Mouse (Mus musculus) frontal cortex, adult (tissue): ENCODE measurements at regions not wholly inside any gene's neighbourhood (a gene's known extent, or its start where the extent isn't known, plus 50 kb on each side); places are given as distances from the start of the nearest gene placed in this dataset.
A peak's percentile ranks its signal among the peaks of the same experiment; 100 is the strongest.

ENCODE experiments used
- ATAC-seq: cut with Nextera tagmentation; 2 replicates; pipeline ENCODE4 v1.9.2; 2017; ENCODE audit warnings: mild to moderate bottlenecking, moderate library complexity, mixed read lengths; ENCODE audit not compliant: low TSS enrichment

GRCm38 (mm10) chr12:59834809-59835208 lies 615.3 kb upstream of the Fbxo33 start:
- ATAC-seq = no peak

- ATAC-seq = peak; percentile 73
Measured at GRCm38 (mm10) chr12:59822918-59823317, 603.4 kb upstream of the Fbxo33 start.

GRCm38 (mm10) chr12:59822435-59822834 lies 602.9 kb upstream of the Fbxo33 start:
- ATAC-seq = no peak

- ATAC-seq = peak; percentile 72
Measured at GRCm38 (mm10) chr12:59821698-59822097, 602.2 kb upstream of the Fbxo33 start.

- ATAC-seq = no peak
Measured at GRCm38 (mm10) chr12:59815965-59816364, 596.4 kb upstream of the Fbxo33 start.

GRCm38 (mm10) chr12:59814356-59814755 lies 594.8 kb upstream of the Fbxo33 start:
- ATAC-seq = peak; percentile 34; the same call in 1 of the 2 replicates

GRCm38 (mm10) chr12:59809224-59809623 lies 589.7 kb upstream of the Fbxo33 start:
- ATAC-seq = no peak

- peak; percentile 98 for ATAC-seq
Measured at GRCm38 (mm10) chr12:59798051-59798450, 578.5 kb upstream of the Fbxo33 start.

GRCm38 (mm10) chr12:59791473-59791872 lies 571.9 kb upstream of the Fbxo33 start:
- ATAC-seq = no peak

- ATAC-seq = no peak
Measured at GRCm38 (mm10) chr12:59786831-59787230, 567.3 kb upstream of the Fbxo33 start.

- ATAC-seq = no peak
Measured at GRCm38 (mm10) chr12:59770980-59771379, 551.5 kb upstream of the Fbxo33 start.

- peak; percentile 72 for ATAC-seq
Measured at GRCm38 (mm10) chr12:59762260-59762659, 542.7 kb upstream of the Fbxo33 start.

- no peak for ATAC-seq
Measured at GRCm38 (mm10) chr12:59744768-59745167, 525.2 kb upstream of the Fbxo33 start.

GRCm38 (mm10) chr12:59743211-59743610 lies 523.7 kb upstream of the Fbxo33 start:
- peak; percentile 96 for ATAC-seq

- no peak for ATAC-seq
Measured at GRCm38 (mm10) chr12:59724951-59725350, 505.4 kb upstream of the Fbxo33 start.

GRCm38 (mm10) chr12:59722471-59723182 lies 503.1 kb upstream of the Fbxo33 start:
- ATAC-seq = peak; percentile 97

GRCm38 (mm10) chr12:59713216-59713615 lies 493.7 kb upstream of the Fbxo33 start:
- peak; percentile 98 for ATAC-seq

GRCm38 (mm10) chr12:59683235-59683634 lies 463.7 kb upstream of the Fbxo33 start:
- ATAC-seq = no peak

GRCm38 (mm10) chr12:59663161-59663560 lies 443.6 kb upstream of the Fbxo33 start:
- ATAC-seq = no peak

- ATAC-seq = peak; percentile 94
Measured at GRCm38 (mm10) chr12:59630678-59631077, 411.2 kb upstream of the Fbxo33 start.

GRCm38 (mm10) chr12:59623147-59623546 lies 403.6 kb upstream of the Fbxo33 start:
- peak; percentile 55 for ATAC-seq

- ATAC-seq = no peak
Measured at GRCm38 (mm10) chr12:59621132-59621531, 401.6 kb upstream of the Fbxo33 start.

- peak; percentile 91 for ATAC-seq
Measured at GRCm38 (mm10) chr12:59620340-59620739, 400.8 kb upstream of the Fbxo33 start.

- ATAC-seq = peak; percentile 68
Measured at GRCm38 (mm10) chr12:59616075-59616474, 396.6 kb upstream of the Fbxo33 start.
